Mouse (Mus musculus) heart, adult 2 months (tissue): ENCODE data around the gene Cdc25a.

ENCODE experiments used
- EP300 ChIP-seq: fragments of 200-500 bp; IDR thresholded peaks from 2 replicates; pipeline ENCODE4 v1.6.1; 2011; ENCODE audit warnings: low read depth, low read length, control low read depth; ENCODE audit not compliant: insufficient read depth
- POLR2A ChIP-seq: fragments of 200-500 bp; IDR thresholded peaks from 2 replicates; pipeline ENCODE4 v1.6.1; 2011; ENCODE audit warnings: mild to moderate bottlenecking, low read depth, low read length, control low read depth; ENCODE audit not compliant: insufficient read depth

GRCm38 (mm10) chr9:109863085-109863484 lies 12.3 kb upstream of the Cdc25a start:
- TF ChIP-seq EP300 (no peak), POLR2A (no peak)
